Mouse (Mus musculus) lung, adult 2 months (tissue): ENCODE measurements around the gene Aes.

Experiments used
- CTCF ChIP-seq: fragments of 200-500 bp; IDR thresholded peaks from 2 replicates; pipeline ENCODE4 v1.5.1; 2011; ENCODE audit warnings: mild to moderate bottlenecking, low read length, control low read depth; ENCODE audit not compliant: insufficient read depth
- POLR2A ChIP-seq: fragments of 200-500 bp; IDR thresholded peaks from 2 replicates; pipeline ENCODE4 v1.6.1; 2011; ENCODE audit warnings: low read depth, mild to moderate bottlenecking, control low read depth, low read length, borderline replicate concordance; ENCODE audit errors: extremely low read depth

- TF ChIP-seq CTCF (no peak), POLR2A (no peak)
These were observed 20.7 kb downstream of the Aes start for GRCm38 (mm10) chr10:81579967-81580366.
